ENCODE assay signal across 10 mouse cellular contexts in genomic region chr5:142780579-142780978, GRCm38 (mm10). TPM values are rescaled to one million over a fixed set of nuclear protein-coding genes. Genes with fewer than 3 reads are reported as not detected.
DNase-seq lines count a peak whose midpoint lies in the region; ATAC-seq and TF ChIP-seq lines count a peak whose summit lies in the region.
"Had no signal": no experiment of that assay in that cellular context is flagged by ENCODE, and none has a peak within 500 bp of the region (broad histone marks: within the 10 kb centered on the region; RNA-seq: fewer than 3 reads in every experiment).

No protein-coding gene starts in this region.

- no peaks in the 10 kb centered on the region for H3K27me3 ChIP-seq in heart, embryonic 12.5 days (replicated peaks)
- H3K27me3 ChIP-seq in midbrain, embryonic 12.5 days, result no peaks in the 10 kb centered on the region
- H3K27me3 ChIP-seq in midbrain, postnatal 0 days (ENCODE audit: insufficient read depth, low read length), result no peaks in the 10 kb centered on the region
- no peaks in the 10 kb centered on the region for H3K27me3 ChIP-seq in hindbrain, embryonic 14.5 days (ENCODE audit: control insufficient read depth, insufficient read depth, low read length)
- H3K27me3 ChIP-seq in small intestine, adult 2 months (ENCODE audit: control insufficient read depth, insufficient read depth, low read length), result no peaks in the 10 kb centered on the region

- TF ChIP-seq CTCF in midbrain, postnatal 0 days (IDR thresholded peaks at IDR 0.05), result no peak
- TF ChIP-seq CTCF in small intestine, adult 2 months (IDR thresholded peaks at IDR 0.05; ENCODE audit: extremely low read depth, insufficient read length, insufficient replicate concordance, low read depth, low read length), result no peak
- no peak for TF ChIP-seq CTCF in gastrocnemius, adult 2 months (IDR thresholded peaks at IDR 0.05)

- peaks cover 62% of the 10 kb centered on the region for H3K36me3 ChIP-seq in heart, embryonic 12.5 days
- peaks cover 76% of the 10 kb centered on the region for H3K36me3 ChIP-seq in midbrain, embryonic 12.5 days
- peaks cover 14% of the 10 kb centered on the region; the same call in 1 of the 2 replicates for H3K36me3 ChIP-seq in midbrain, postnatal 0 days (ENCODE audit: insufficient read depth, low read length)
- H3K36me3 ChIP-seq in hindbrain, embryonic 14.5 days (replicated peaks; ENCODE audit: control insufficient read depth, insufficient read depth), result peaks cover 47% of the 10 kb centered on the region
- peaks cover 19% of the 10 kb centered on the region; the same call in 1 of the 2 replicates for H3K36me3 ChIP-seq in small intestine, adult 2 months (ENCODE audit: control insufficient read depth, insufficient read depth, low read length)

- no peak overlapping the region for H3K4me2 ChIP-seq in heart, embryonic 12.5 days
- H3K4me2 ChIP-seq in midbrain, embryonic 12.5 days (replicated peaks), result no peak overlapping the region
- no peak overlapping the region for H3K4me2 ChIP-seq in midbrain, postnatal 0 days (ENCODE audit: low read depth, low read length, poor library complexity, severe bottlenecking)
- no peak overlapping the region for H3K4me2 ChIP-seq in hindbrain, embryonic 14.5 days (replicated peaks)

- no peaks in the 10 kb centered on the region for H3K9me3 ChIP-seq in heart, embryonic 12.5 days (replicated peaks)
- H3K9me3 ChIP-seq in midbrain, embryonic 12.5 days, result no peaks in the 10 kb centered on the region
- H3K9me3 ChIP-seq in midbrain, postnatal 0 days (ENCODE audit: low read length), result no peaks in the 10 kb centered on the region
- no peaks in the 10 kb centered on the region for H3K9me3 ChIP-seq in hindbrain, embryonic 14.5 days (ENCODE audit: control insufficient read depth, low read length)

- no peak for TF ChIP-seq POLR2A in small intestine, adult 2 months (IDR thresholded peaks at IDR 0.05; ENCODE audit: low read depth, low read length)

- 0 out of 2 replicates have a peak overlapping the region, but pooled peaks have one; percentile 2 for H3K9ac ChIP-seq in heart, embryonic 12.5 days
- 0 out of 2 replicates have a peak overlapping the region, but pooled peaks have one; percentile 15 for H3K9ac ChIP-seq in midbrain, embryonic 12.5 days (replicated peaks)
- H3K9ac ChIP-seq in midbrain, postnatal 0 days (replicated peaks; ENCODE audit: low read length, poor library complexity, severe bottlenecking), result no peak overlapping the region
- H3K9ac ChIP-seq in hindbrain, embryonic 14.5 days, result no peak overlapping the region; the same call in 1 of the 2 replicates

- WGBS in heart, embryonic 12.5 days, result 65% methylated on average over 5 of the region's 5 CpGs
- 83% methylated on average over 5 of the region's 5 CpGs for WGBS in midbrain, embryonic 12.5 days
- WGBS in midbrain, postnatal 0 days, result 63% methylated on average over 5 of the region's 5 CpGs
- 66% methylated on average over 5 of the region's 5 CpGs for WGBS in hindbrain, embryonic 14.5 days
- WGBS in small intestine, adult 2 months, result 66% methylated on average over 5 of the region's 5 CpGs

- no peak for DNase-seq in heart, adult 18-20 months
- no peak for DNase-seq in midbrain, postnatal 0 days (ENCODE audit: low spot score)
- no peak for DNase-seq in hindbrain, embryonic 14.5 days (ENCODE audit: low spot score)
- DNase-seq in gastrocnemius, adult 2 months, result no peak
- no peak for DNase-seq in left cerebral cortex, postnatal 36 days (ENCODE audit: low spot score in 2 of 2)
- DNase-seq: kidney, adult 9 months; spleen, adult 18-20 months had no signal

- intact Hi-C loops in gastrocnemius, adult 2 months (cut with DNase I), result loop anchor here (5.0 kb wide), 1 partner anchor 1122 kb away; no protein-coding TSS in a partner anchor
- intact Hi-C loops in left cerebral cortex, postnatal 36 days (cut with DNase I), result no loop called here

- peaks cover 39% of the 10 kb centered on the region for H3K4me1 ChIP-seq in heart, embryonic 12.5 days (replicated peaks)
- peaks cover 34% of the 10 kb centered on the region for H3K4me1 ChIP-seq in midbrain, embryonic 12.5 days
- H3K4me1 ChIP-seq in midbrain, postnatal 0 days (ENCODE audit: insufficient read depth, low read length), result peaks cover 7% of the 10 kb centered on the region
- peaks cover 18% of the 10 kb centered on the region for H3K4me1 ChIP-seq in hindbrain, embryonic 14.5 days (replicated peaks; ENCODE audit: control insufficient read depth, insufficient read depth, low read length)
- H3K4me1 ChIP-seq in small intestine, adult 2 months (ENCODE audit: control insufficient read depth, insufficient read depth, insufficient read length, low read length), result peaks cover 23% of the 10 kb centered on the region

- ATAC-seq in heart, embryonic 12.5 days (ENCODE audit: insufficient number of reproducible peaks, low FRiP score), result peak; percentile 39; the same call in 1 of the 2 replicates
- no peak for ATAC-seq in midbrain, embryonic 12.5 days (ENCODE audit: low FRiP score, low read depth)
- ATAC-seq in midbrain, postnatal 0 days (ENCODE audit: low FRiP score), result no peak
- ATAC-seq in hindbrain, embryonic 14.5 days (ENCODE audit: low FRiP score), result 0 out of 2 replicates have a peak, but pooled peaks have one; percentile 4

- no peak overlapping the region for H3K4me3 ChIP-seq in heart, embryonic 12.5 days
- no peak overlapping the region for H3K4me3 ChIP-seq in midbrain, embryonic 12.5 days
- H3K4me3 ChIP-seq in midbrain, postnatal 0 days (ENCODE audit: low read depth, low read length), result no peak overlapping the region
- H3K4me3 ChIP-seq in hindbrain, embryonic 14.5 days (replicated peaks; ENCODE audit: low read length), result no peak overlapping the region
- H3K4me3 ChIP-seq in small intestine, adult 2 months (ENCODE audit: low read depth, low read length), result no peak overlapping the region
- H3K4me3 ChIP-seq in gastrocnemius, adult 2 months, result no peak overlapping the region

- no peak overlapping the region for H3K27ac ChIP-seq in heart, embryonic 12.5 days (ENCODE audit: poor library complexity, severe bottlenecking)
- H3K27ac ChIP-seq in midbrain, embryonic 12.5 days (replicated peaks), result no peak overlapping the region
- no peak overlapping the region; the same call in 1 of the 2 replicates for H3K27ac ChIP-seq in midbrain, postnatal 0 days (ENCODE audit: low read depth, low read length)
- 0 out of 2 replicates have a peak overlapping the region, but pooled peaks have one; percentile 14 for H3K27ac ChIP-seq in hindbrain, embryonic 14.5 days
- H3K27ac ChIP-seq in small intestine, adult 2 months (ENCODE audit: insufficient read depth, low read depth, low read length), result 0 out of 2 replicates have a peak overlapping the region, but pooled peaks have one; percentile 2
- no peak overlapping the region for H3K27ac ChIP-seq in gastrocnemius, adult 2 months

RNA-seq across cellular contexts. Expression of gene Tnrc18, which starts 36.9 kb away (rescaled TPM):
- polyA plus RNA-seq in heart, embryonic 12.5 days (2016; fragmentation: Nextera tagmentation; extraction: Ambion mirVana), result 31.7 and 34.7 TPM in 2 replicates
- 10 to 100 TPM; 39.2 to 48.2 TPM for total RNA-seq in heart, adult 18-20 months (2021)
- 61.1 and 64.1 TPM in 2 replicates for polyA plus RNA-seq in midbrain, embryonic 12.5 days (2016; fragmentation: Nextera tagmentation; extraction: Ambion mirVana)
- 114 and 142 TPM in 2 replicates for total RNA-seq in midbrain, postnatal 0 days (2014; rRNA removed)
- 17.4 and 19.4 TPM in 2 replicates for polyA plus RNA-seq in midbrain, postnatal 0 days (2015; fragmentation: Nextera tagmentation; extraction: Ambion mirVana)
- polyA plus RNA-seq in hindbrain, embryonic 14.5 days (2014; fragmentation: Nextera tagmentation; extraction: Ambion mirVana), result 34.1 and 38.9 TPM in 2 replicates
- polyA plus RNA-seq in small intestine, adult 2 months (2012; rRNA removed), result 38.6 and 108 TPM in 2 replicates
- total RNA-seq in gastrocnemius, adult 2 months (2021), result 10 to 100 TPM; 31.5 to 32.0 TPM
- 100 to 1,000 TPM; 117 to 147 TPM for total RNA-seq in left cerebral cortex, postnatal 36 days (2021)

Comparison
In these comparisons a context has a peak if more than half of its experiments do, and no peak if none do; other contexts are left out.
1. H3K9ac ChIP-seq: peak in heart, embryonic 12.5 days (single experiment) and midbrain, embryonic 12.5 days (single experiment); none in midbrain, postnatal 0 days (single experiment) and hindbrain, embryonic 14.5 days (single experiment).
2. ATAC-seq: peak in heart, embryonic 12.5 days (single experiment) and hindbrain, embryonic 14.5 days (single experiment); none in midbrain, embryonic 12.5 days (single experiment) and midbrain, postnatal 0 days (single experiment).
3. H3K27ac ChIP-seq: peak in hindbrain, embryonic 14.5 days (single experiment) and small intestine, adult 2 months (single experiment); none in heart, embryonic 12.5 days (single experiment), midbrain, embryonic 12.5 days (single experiment), midbrain, postnatal 0 days (single experiment) and gastrocnemius, adult 2 months (single experiment).